Mouse (Mus musculus) monocyte, adult 5-6 weeks (primary cell): ENCODE measurements around the gene Abcc4. TPM values are rescaled to one million over a fixed set of nuclear protein-coding genes. Genes with fewer than 3 reads are reported as not detected.

Source experiments
- ATAC-seq: fragments of 153-309, 156-312 bp; replicated peaks from 2 replicates; pipeline ENCODE4 v1.8.0; 2017; ENCODE audit warnings: mild to moderate bottlenecking; ENCODE audit not compliant: low TSS enrichment, insufficient number of reproducible peaks, severe bottlenecking, poor library complexity, low FRiP score
- total RNA-seq: library from RNA; stranded (forward); fragments of 200-1000, 200-491, 200-594 nt; gene quantifications from 3 replicates; pipeline ENCODE4 v1.2.3, GENCODE M21; 2017

Gene Abcc4
- total RNA-seq, 1 experiment from 2014 or later: 11.1 TPM

DNA sequence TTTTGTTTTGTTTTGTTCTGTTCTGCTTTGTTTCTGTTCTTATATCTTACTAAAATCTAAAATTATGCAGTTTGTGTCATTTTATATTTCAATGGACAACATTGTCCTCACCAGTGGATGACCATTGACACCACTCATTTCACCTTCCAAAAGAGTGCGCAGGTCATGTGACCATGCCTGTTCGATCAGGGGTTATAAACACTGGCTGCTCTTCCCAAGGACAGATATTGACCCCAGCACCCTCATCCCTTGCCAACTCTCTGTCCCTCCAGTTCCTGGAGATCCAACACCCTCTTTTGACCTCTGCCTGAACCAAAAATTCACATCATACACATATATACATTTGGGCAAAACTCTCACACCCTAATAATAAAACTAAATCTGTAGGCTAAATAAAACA lies 8.3 kb upstream of the Abcc4 start:
- no peak for ATAC-seq

DNA sequence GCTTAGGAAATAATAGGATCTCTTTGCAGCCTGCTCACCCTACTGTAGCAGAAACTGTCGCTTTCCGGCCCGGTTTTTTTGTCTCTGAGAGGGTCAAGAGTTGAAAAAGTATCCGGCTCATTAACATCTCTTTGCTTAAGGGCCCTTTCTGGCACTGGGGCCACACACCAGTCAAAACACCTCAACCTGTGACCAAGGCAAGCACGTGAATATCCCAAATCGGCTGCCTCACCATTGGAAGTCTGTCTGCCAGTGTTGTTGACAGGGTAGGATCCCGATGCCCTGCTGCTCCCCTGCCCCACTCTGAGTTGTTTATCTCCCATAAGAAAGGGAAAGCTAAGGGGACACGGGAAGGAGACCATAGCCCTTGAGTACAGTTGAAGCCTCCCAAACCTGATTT lies 7.8 kb upstream of the Abcc4 start:
- no peak for ATAC-seq

DNA sequence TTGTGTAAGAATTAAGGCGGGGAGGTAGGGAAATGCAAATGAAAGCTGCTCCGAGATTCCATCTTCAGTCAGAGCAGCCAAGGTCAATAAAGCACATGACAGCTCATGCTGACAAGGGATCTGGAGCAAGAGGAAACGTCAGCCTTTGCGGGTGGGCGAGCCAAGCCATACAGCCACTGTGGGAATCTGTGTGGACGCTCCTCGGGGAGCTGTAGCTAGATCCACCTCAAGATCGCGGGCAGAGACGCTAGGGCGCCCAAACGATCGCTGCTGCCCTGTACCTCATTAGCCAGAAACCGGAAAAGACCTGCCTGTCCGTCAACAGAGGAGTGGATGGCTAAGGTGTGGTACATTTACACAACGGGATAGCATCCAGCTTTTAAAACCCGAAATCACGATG lies 7.4 kb upstream of the Abcc4 start:
- no peak; the same call in 1 of the 2 replicates for ATAC-seq

DNA sequence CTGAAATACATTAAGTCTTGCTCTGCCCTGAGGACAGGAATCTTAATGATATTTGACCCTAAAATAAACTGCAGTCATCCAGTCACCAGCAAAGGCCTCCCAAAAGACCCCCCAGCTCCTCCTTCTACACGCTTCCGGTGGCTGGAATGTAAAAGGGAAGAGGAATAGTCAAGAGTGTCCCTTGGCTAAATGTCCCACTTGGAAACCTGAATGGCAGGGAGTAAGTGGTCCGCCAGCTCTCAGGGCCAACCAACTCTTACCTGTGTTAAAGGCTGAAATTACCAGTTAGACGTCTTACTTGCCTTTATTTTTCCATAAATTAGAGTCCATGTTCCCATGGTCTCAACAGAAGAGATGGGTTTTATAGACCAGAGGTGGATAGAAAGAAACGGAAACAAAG lies 6.9 kb upstream of the Abcc4 start:
- no peak for ATAC-seq

DNA sequence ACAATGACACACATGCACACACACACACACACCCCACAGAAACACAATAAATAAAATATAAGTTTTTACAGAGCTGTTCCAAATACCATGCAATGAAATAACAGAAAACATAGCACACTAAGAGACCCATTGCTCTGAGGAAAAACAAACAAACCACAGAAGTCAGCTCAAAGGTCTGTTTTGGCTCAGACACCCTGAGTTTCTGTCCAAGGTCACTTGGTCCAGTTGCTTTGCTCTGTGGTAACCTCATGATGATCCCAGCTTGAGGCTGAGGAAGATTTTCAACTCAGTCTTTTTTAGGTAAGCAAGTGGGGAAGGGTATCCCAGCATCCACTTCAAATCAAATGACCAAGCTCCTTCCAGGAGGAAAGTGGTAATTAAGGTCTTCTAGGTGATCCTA lies 4.9 kb upstream of the Abcc4 start:
- no peak for ATAC-seq

DNA sequence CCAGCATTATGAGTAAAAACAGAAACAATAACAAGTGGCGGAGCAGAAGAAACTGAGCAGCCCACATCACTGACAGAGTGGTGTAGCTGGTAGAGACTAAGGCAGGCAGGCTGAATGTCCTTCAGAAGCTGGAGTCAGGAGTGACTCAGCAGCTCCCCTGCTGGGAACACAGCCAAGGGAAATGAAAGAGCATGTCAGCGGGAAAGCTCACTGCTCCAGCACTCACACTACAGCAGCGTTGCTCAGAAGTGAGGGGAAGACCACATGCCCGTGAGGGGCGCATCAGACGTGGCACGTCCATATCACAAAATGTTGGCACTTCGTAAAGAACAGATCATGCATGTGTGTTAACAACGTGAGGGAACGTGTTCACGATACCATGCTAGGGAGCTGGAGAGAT lies 3.7 kb upstream of the Abcc4 start:
- ATAC-seq: 0 out of 2 replicates have a peak, but pooled peaks have one; percentile 38

DNA sequence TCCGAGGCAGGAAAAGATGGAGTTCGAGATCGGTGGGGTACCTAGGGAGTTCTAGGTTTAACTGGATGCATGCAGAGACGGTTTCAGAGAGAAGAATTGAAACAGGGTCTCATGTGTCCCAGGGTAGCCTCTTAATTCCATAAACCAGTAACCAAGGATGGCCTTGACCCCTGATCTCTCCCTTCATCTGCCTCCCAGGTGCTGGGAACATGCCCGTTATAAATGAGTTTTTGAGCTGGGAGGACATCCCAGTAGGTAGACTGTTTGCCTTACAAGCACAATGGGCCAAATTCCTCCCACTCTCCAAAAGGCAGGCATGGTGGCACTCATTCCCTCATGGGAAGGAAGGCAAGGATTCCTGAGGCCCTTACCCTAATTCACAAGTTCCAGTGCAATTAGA lies 2.1 kb upstream of the Abcc4 start:
- ATAC-seq: no peak

DNA sequence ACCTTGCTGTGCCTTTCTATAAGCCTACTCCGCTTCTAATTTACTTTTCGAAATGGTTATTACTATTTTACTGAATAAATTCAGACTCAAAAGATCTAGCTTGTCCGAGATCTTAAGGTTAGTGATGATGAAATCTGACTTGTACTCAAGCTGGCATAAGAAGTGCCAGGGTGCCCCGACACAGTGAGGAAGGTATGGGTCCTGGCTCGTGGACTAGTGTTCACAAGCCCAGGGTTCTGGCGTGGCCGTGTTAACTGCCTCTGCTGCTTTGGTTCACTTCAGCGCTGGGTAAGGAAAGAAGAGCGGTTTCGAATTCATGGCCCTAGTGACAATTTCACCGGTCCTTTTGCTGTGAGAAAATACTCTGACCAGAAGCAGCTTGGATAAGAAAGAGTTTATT lies 943 bp upstream of the Abcc4 start:
- no peak for ATAC-seq

DNA sequence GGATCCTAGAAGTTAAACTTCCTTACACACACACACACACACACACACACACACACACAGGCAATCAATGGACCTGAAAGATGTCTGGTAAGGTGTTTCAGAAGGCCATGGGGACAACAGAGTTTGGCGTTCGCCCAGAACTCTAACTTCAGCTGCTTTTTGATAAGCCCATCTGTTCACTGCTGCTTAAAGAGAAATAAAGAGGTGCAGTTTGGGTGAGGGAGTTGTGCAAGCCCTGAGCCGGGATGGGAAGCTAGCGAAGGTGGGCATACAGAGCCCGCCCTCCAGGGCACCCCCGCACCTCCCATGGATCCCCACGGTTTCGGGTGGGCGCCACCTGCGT lies 583 bp downstream of the Abcc4 start:
- no peak for ATAC-seq

DNA sequence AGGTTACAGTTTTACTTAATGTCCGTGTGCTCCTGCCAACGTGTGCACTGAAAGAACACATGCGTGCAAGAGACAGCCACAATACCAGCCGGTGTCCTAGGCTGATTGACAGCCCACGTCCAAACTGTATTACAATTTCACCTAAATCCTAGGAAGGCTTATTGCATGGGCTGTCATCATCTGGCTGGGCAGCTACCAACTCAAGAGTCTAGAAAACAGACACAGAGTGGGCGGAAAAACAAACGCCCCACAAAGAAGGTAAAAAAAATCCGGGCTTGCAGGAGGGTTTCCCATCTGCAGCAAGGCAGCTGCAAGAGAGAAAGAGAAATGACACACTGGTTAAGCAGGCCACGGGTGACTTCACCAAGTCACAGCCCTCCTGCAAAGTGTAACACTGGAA lies 2.7 kb downstream of the Abcc4 start:
- ATAC-seq: no peak

DNA sequence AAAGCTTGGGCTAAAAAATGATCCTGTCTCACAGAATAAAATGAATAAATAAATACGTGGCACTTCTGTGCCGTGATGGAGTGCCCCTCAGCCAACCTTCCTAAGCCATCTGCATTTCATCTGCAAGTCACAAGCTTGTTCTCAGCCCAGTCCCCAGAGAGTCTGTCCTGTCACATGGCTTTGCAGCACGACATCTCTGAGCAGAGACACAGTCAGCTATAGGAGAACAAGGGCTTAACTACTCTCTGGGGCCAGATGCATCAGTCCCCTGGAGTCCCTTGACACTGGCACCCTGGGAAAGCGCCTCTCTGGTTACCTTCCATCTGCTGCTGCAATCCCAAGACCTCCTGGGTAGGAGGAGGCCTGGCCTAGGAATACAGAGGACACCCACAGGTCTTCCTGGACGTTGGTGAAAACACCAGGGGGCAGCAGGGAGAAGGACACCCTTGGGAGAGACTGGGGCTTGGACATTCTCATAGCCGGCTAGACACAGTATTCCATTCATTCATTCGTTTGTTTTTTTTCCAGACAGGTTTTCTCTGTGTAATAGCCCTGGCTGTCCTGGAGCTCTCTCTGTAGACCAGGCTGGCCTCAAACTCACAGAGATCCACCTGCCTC lies 3.9 kb downstream of the Abcc4 start:
- no peak for ATAC-seq

DNA sequence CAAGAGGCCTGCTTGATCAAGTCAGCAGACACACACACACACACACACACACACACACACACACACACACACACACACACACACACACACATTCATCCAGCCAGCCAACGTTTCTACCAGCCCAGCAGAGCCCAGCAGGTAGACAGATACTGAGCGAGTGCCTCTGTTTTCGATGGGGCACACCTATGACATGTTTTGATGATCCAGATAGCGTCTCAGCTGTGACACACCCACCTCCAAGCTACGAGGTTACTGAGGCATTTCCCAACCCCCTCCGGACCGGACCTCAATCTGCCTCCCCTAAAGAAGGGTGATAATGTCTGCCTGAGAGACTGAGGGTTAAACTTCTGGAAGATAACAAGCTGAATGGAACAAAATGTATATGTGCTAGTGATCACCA lies 5.4 kb downstream of the Abcc4 start:
- ATAC-seq: no peak

DNA sequence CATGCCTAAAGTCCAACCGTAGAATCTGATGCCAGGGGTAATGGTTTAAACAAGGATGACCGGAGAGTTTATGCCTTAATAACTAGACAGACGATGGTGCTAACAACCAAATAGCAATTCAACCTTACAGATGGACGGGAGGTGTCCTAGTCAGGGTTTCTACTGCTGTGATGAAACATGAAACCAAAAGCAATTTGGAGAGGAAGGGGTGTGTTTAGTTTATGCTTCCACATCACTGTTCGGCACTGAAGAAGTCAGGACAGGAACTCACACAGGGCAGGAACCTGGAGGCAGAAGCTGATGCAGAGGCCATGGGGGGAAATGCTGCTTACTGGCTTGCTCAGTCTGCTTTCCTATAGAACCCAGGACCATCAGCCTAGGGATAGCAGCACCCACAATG lies 6.1 kb downstream of the Abcc4 start:
- ATAC-seq: peak; percentile 76

DNA sequence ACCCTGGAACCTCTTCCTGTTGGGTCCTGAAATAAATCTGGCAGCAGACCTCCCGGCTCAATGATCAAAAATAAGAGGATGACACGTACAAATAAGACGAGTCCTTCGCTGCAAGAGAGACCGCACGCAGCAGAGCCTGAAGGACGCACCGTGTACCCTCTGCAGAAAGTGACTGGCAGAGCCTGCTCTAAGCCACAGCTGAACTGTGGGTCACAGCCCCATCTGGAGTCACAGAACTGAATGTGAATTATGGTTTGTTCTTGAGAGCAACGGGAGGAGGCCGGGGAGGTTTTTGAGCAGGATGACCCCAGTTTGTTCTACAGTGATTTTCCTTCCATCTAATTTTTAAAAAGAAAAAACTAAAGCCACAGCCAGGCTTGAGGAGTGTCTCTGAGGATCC lies 6.5 kb downstream of the Abcc4 start:
- no peak for ATAC-seq

DNA sequence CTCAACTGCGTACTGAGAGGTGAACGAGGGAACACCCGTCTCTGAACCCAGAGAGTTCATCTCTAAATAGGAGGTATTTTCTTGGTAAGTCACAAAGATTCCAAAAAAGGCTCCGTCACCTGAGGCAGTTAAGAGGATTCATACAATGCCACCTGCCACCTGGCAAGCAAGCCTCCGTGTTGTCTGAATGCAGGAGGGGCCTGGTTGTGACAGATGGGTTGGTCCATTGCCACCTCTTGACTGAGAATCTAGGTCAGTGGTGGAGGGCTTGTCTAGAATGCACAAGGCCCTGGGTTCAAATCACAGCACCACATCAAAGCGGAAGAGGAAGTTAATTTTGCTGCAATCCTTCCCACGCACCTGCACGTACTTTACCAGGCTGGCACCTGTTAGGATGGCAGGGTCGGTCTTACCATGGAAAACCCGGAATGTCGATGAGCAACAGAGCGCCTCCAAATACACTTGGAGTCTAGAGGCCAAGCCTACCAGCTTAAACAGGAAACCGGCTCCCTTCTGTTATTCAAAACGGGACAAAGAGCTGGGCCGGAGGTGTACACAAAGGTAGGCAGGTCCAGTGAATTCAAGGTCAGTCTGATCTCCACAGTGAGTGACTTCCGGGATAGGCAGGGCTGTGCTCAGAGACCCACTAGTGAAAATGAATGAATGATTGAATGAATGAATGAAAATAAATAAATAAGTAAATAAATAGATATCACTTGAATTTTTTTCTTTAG lies 9.3 kb downstream of the Abcc4 start:
- ATAC-seq: no peak

DNA sequence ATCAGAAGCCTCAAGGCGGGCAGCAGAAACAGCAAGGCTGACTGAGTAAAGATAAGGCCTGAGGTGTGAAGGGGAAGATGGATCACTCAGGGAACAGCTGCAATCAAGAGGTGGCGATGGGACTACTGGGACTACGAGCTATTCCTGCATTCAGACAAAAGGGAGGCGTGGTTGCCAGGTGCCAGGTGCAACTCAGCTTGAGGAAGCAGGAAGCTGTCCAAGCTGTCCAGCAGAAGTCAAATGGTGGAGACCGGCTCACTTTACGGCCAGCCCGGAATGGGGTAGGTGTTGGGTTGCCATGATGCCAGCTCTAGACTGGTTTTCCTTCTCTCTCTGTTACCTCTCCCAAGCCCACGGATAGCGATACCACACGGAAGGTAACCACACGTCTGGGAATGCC lies 10.2 kb downstream of the Abcc4 start:
- ATAC-seq: no peak

DNA sequence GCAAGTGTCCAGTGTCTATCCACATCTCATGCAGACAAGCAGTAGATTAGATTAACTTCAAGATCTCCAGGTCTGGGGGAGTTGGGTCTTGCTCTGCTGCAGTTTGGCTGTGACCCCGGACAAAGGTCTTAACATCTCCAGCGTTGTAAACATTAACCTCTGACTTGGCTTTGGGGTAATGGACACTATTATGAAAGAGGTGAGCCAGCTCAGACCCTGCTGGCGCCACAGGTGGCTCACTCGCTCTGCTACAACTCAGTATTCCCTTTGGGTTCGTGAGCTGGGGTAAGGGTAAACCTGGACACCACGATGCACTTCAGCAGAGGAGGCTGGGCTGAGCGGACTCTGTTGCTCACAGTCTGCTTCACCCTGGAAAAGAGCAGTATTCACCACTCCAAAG lies 11.7 kb downstream of the Abcc4 start:
- no peak for ATAC-seq

DNA sequence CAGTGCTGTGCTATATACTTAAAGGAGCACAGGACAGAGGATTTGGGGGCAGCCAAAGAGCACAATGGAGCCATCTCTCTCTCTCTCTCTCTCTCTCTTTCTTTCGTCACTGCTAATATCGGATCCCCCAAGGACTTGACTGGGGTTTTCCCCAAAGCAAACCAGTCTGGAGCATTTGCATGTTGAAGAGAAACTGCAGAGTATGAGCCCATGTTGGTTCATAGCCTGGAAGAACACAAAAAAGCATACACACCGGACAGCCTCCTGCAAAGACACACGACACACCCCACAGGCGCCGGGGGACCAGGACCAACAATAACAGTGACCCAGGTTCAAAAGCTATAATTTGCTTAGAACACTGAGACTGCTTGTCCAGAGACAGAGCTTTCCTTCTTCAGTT lies 14.1 kb downstream of the Abcc4 start:
- ATAC-seq: no peak

DNA sequence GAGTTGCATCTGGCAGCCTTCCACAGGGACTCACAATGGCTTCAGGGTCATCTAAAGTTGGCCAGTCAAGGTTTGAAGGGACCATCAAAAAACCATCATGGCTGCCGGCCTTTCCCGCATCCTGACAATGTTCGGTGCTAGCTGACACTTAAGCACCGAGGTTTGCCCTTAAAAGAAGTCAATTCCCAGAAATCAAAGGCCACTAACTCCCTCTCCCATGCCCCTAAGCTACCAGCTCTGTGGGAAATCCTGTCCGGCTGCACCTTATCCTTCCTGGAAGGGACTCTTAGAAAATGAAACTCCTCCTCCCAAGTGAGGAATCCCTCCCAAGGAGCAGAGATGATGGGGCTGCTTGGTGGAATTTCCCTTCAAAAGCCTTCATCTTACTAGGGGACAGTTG lies 14.6 kb downstream of the Abcc4 start:
- no peak for ATAC-seq

DNA sequence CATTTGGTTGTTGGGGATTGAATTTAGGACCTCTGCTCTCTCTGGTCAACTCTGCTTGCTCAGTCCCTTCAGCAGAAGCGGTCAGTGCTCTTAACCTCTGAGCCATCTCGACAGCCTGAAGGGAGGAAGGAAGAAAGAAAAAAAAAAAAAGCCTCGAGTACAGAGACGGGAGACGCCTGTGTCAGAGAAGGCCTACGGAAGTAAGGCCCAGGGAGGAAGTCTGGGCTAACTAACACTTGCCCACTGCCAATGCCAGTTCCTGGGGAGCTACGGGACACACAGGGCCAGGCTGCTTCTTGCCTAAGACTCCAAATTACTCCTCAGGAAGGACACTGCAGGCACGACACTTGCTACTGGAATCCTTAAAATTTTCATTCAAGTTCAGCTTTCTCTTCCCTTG lies 15.1 kb downstream of the Abcc4 start:
- ATAC-seq: no peak

DNA sequence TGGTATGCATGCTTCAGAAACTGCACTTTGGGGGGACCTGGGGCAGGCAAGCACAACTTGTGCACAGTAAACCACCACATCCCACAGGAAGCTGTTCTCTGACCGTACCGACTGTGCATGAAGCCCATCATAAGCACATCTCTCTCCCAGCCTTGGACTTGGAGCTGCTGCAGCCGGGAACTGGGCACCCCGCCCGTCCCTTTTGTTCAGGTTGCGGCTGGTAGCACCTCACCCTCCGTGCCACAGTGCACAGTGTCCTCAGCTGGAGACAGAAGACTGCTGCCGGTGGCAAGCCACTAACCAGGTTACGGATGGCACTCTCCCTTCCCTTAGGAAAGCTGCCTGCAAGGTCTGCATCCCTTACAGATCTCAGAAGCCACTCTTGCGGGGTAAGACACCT lies 15.7 kb downstream of the Abcc4 start:
- ATAC-seq: no peak
